Comparison of ENCODE assay signal across 8 mouse cellular contexts in genomic region chr8:35159329-35159728, GRCm38 (mm10).
A peak's percentile ranks its signal among the peaks of the same experiment; 100 is the strongest.
DNase-seq lines count a peak whose midpoint lies in the region; ATAC-seq lines count a peak whose summit lies in the region.

No protein-coding gene starts in this region.

- H3K4me2 ChIP-seq in kidney, embryonic 16.5 days (replicated peaks; ENCODE audit: low read depth, low read length), result peak overlapping the region; percentile 32; the same call in 1 of the 2 replicates
- H3K4me2 ChIP-seq in neural tube, embryonic 15.5 days, result 0 out of 2 replicates have a peak overlapping the region, but pooled peaks have one; percentile 13

- WGBS in kidney, embryonic 16.5 days, result 25% methylated on average over 12 of the region's 12 CpGs
- 26% methylated on average over 12 of the region's 12 CpGs for WGBS in neural tube, embryonic 15.5 days

- peak; percentile 85 for DNase-seq in CD4-positive, CD25-positive, alpha-beta regulatory T cell, adult 2 months (ENCODE audit: low read depth, low spot score)
- DNase-seq in adrenal gland, adult 8-10 months, result peak; percentile 31
- peak; percentile 44 for DNase-seq in embryo, embryonic 11.5 days (ENCODE audit: low read depth, low spot score)
- peak; percentile 19 to 59 for DNase-seq in heart, adult 9 months (ENCODE audit: low spot score in 2 of 2)
- peak; percentile 39 to 40 for DNase-seq in lung, adult 18-20 months
- peak; percentile 48 for DNase-seq in testis, postnatal 14 days (ENCODE audit: low spot score)

- no peak overlapping the region for H3K27ac ChIP-seq in kidney, embryonic 16.5 days (ENCODE audit: low read length)
- no peak overlapping the region for H3K27ac ChIP-seq in neural tube, embryonic 15.5 days (replicated peaks)

- H3K9ac ChIP-seq in kidney, embryonic 16.5 days (replicated peaks; ENCODE audit: low read length), result no peak overlapping the region
- no peak overlapping the region for H3K9ac ChIP-seq in neural tube, embryonic 15.5 days (replicated peaks)

- no peaks in the 10 kb centered on the region for H3K27me3 ChIP-seq in kidney, embryonic 16.5 days (ENCODE audit: insufficient read depth, low read length)
- no peaks in the 10 kb centered on the region for H3K27me3 ChIP-seq in neural tube, embryonic 15.5 days (replicated peaks)

- H3K36me3 ChIP-seq in kidney, embryonic 16.5 days (ENCODE audit: insufficient read depth, low read length), result no peaks in the 10 kb centered on the region
- H3K36me3 ChIP-seq in neural tube, embryonic 15.5 days, result no peaks in the 10 kb centered on the region

- no peaks in the 10 kb centered on the region for H3K9me3 ChIP-seq in kidney, embryonic 16.5 days (ENCODE audit: low read length)
- H3K9me3 ChIP-seq in neural tube, embryonic 15.5 days (replicated peaks), result no peaks in the 10 kb centered on the region

- H3K4me3 ChIP-seq in kidney, embryonic 16.5 days (ENCODE audit: low read length), result no peak overlapping the region
- H3K4me3 ChIP-seq in neural tube, embryonic 15.5 days (replicated peaks), result no peak overlapping the region

- H3K4me1 ChIP-seq in kidney, embryonic 16.5 days (ENCODE audit: insufficient read depth, low read length), result no peaks in the 10 kb centered on the region
- no peaks in the 10 kb centered on the region for H3K4me1 ChIP-seq in neural tube, embryonic 15.5 days

- ATAC-seq in kidney, embryonic 16.5 days (ENCODE audit: low FRiP score, low TSS enrichment), result peak; percentile 27; the same call in 1 of the 2 replicates
- no peak for ATAC-seq in neural tube, embryonic 15.5 days (ENCODE audit: low FRiP score)

Comparison
In these comparisons a context has a peak if more than half of its experiments do, and no peak if none do; other contexts are left out.
1. DNase-seq: peak in every context shown above with its lines; median percentile 85 in CD4-positive, CD25-positive, alpha-beta regulatory T cell, adult 2 months; 48 in testis, postnatal 14 days; 44 in embryo, embryonic 11.5 days; 40 in lung, adult 18-20 months; 39 in heart, adult 9 months; 31 in adrenal gland, adult 8-10 months.